Comparison of ENCODE assay signal across 29 mouse cellular contexts in genomic region chr9:108010385-108010784, GRCm38 (mm10). TPM values are rescaled to one million over a fixed set of nuclear protein-coding genes. Genes with fewer than 3 reads are reported as not detected.
A peak's percentile ranks its signal among the peaks of the same experiment; 100 is the strongest.
DNase-seq lines count a peak whose midpoint lies in the region; ATAC-seq and TF ChIP-seq lines count a peak whose summit lies in the region.
"Had no signal": no experiment of that assay in that cellular context is flagged by ENCODE, and none has a peak within 500 bp of the region (broad histone marks: within the 10 kb centered on the region; RNA-seq: fewer than 3 reads in every experiment).

No protein-coding gene starts in this region.

- H3K4me3 ChIP-seq in layer of hippocampus, adult 2 months = no peak overlapping the region
- H3K4me3 ChIP-seq in ES-Bruce4 (ENCODE audit: low read depth, low read length) = no peak overlapping the region
- H3K4me3 ChIP-seq in hindbrain, embryonic 12.5 days = no peak overlapping the region
- H3K4me3 ChIP-seq: embryonic facial prominence, embryonic 12.5 days; forebrain, embryonic 12.5 days; hindbrain, embryonic 10.5 days; limb, embryonic 10.5 days; midbrain, embryonic 12.5 days had no signal

- H3K36me3 ChIP-seq in ES-Bruce4 (ENCODE audit: control insufficient read depth, insufficient read depth, low read length, poor library complexity, severe bottlenecking) = peaks cover 2% of the 10 kb centered on the region; the same call in 1 of the 2 replicates
- peaks cover 7% of the 10 kb centered on the region for H3K36me3 ChIP-seq in hindbrain, embryonic 12.5 days

- no peak for DNase-seq in layer of hippocampus, adult 2 months (ENCODE audit: low spot score in 2 of 2)
- DNase-seq in layer of hippocampus, adult 9-10 months (ENCODE audit: low spot score) = no peak
- peak; percentile 24 to 49 for DNase-seq in natural killer cell, adult 2 months (ENCODE audit: low spot score in 2 of 2)
- DNase-seq in adrenal gland, postnatal 4 days (ENCODE audit: low spot score in 2 of 2) = no peak
- no peak for DNase-seq in thymus, adult 18-20 months
- DNase-seq: B cell, adult 2 months; cerebellum, adult 18-20 months; cerebellum, postnatal 14 days; gastrocnemius, postnatal 10 days; heart, adult 11 months; kidney, adult 11 months; liver; liver, postnatal 0 days; lung, postnatal 10 days; thymus, postnatal 14 days had no signal

- ATAC-seq in activated CD4-positive, CD25-positive, alpha-beta regulatory T cell, adult 4 months = peak; percentile 69
- no peak for ATAC-seq in hindbrain, embryonic 12.5 days (ENCODE audit: low FRiP score)
- ATAC-seq: hindbrain, postnatal 0 days; liver, postnatal 0 days had no signal

- H3K4me1 ChIP-seq in ES-Bruce4 (ENCODE audit: control insufficient read depth, insufficient read depth, low read length) = peaks cover 9% of the 10 kb centered on the region
- H3K4me1 ChIP-seq in hindbrain, embryonic 12.5 days = peaks cover 2% of the 10 kb centered on the region; the same call in 1 of the 2 replicates
- H3K4me1 ChIP-seq: embryonic facial prominence, embryonic 12.5 days; hindbrain, embryonic 10.5 days; limb, embryonic 10.5 days had no signal

- no peak for TF ChIP-seq EP300 in ES-Bruce4 (IDR thresholded peaks at IDR 0.05; ENCODE audit: insufficient read depth, low read depth, low read length)

- TF ChIP-seq CTCF in layer of hippocampus, adult 2 months (conservative IDR thresholded peaks at IDR 0.05) = no peak
- TF ChIP-seq CTCF in ES-Bruce4 (IDR thresholded peaks at IDR 0.05; ENCODE audit: low read depth, low read length) = no peak

- H3K27ac ChIP-seq in layer of hippocampus, adult 2 months = peak overlapping the region; percentile 18; the same call in 1 of the 2 replicates
- H3K27ac ChIP-seq in ES-Bruce4 (ENCODE audit: insufficient read depth, low read length) = 0 out of 2 replicates have a peak overlapping the region, but pooled peaks have one; percentile 42
- H3K27ac ChIP-seq in hindbrain, embryonic 12.5 days = no peak overlapping the region
- H3K27ac ChIP-seq: embryonic facial prominence, embryonic 12.5 days; forebrain, embryonic 12.5 days; hindbrain, embryonic 10.5 days; hindbrain, postnatal 0 days; limb, embryonic 10.5 days; midbrain, embryonic 12.5 days had no signal

- no peak for TF ChIP-seq POLR2A in ES-Bruce4 (IDR thresholded peaks at IDR 0.05; ENCODE audit: insufficient read depth, low read length)

- H3K27me3 ChIP-seq in ES-Bruce4 (ENCODE audit: control insufficient read depth, insufficient read depth, low read length, poor library complexity, severe bottlenecking) = no peaks in the 10 kb centered on the region
- H3K27me3 ChIP-seq in hindbrain, embryonic 12.5 days = no peaks in the 10 kb centered on the region
- H3K27me3 ChIP-seq: embryonic facial prominence, embryonic 12.5 days; forebrain, embryonic 12.5 days; midbrain, embryonic 12.5 days had no signal

- H3K4me2 ChIP-seq in hindbrain, embryonic 12.5 days (replicated peaks) = no peak overlapping the region
- H3K4me2 ChIP-seq: embryonic facial prominence, embryonic 12.5 days; forebrain, embryonic 12.5 days; heart, embryonic 11.5 days; midbrain, embryonic 12.5 days had no signal

- no peaks in the 10 kb centered on the region for H3K9me3 ChIP-seq in ES-Bruce4 (replicated peaks; ENCODE audit: control insufficient read depth, insufficient read depth, low read length, poor library complexity, severe bottlenecking)
- no peaks in the 10 kb centered on the region for H3K9me3 ChIP-seq in hindbrain, embryonic 12.5 days (replicated peaks)
- H3K9me3 ChIP-seq: embryonic facial prominence, embryonic 12.5 days; forebrain, embryonic 12.5 days; G1E; hindbrain, embryonic 10.5 days; limb, embryonic 10.5 days; midbrain, embryonic 12.5 days had no signal

- H3K9ac ChIP-seq in ES-Bruce4 (ENCODE audit: low read depth, poor library complexity, severe bottlenecking) = 0 out of 2 replicates have a peak overlapping the region, but pooled peaks have one; percentile 26
- no peak overlapping the region for H3K9ac ChIP-seq in hindbrain, embryonic 12.5 days
- H3K9ac ChIP-seq: embryonic facial prominence, embryonic 12.5 days; forebrain, embryonic 12.5 days; liver, postnatal 0 days; midbrain, embryonic 12.5 days had no signal

RNA-seq across cellular contexts. Expression of gene Ip6k1, which starts 8.1 kb away (rescaled TPM):
- 100 to 1,000 TPM; 222 to 228 TPM for total RNA-seq in layer of hippocampus, adult 2 months (2021)
- 46.9 and 49.1 TPM in 2 replicates for polyA plus RNA-seq in ES-Bruce4 (2011; ENCODE audit: insufficient read depth, insufficient read length, low read depth, missing spikeins)
- 10 to 100 TPM; 36.7 to 47.6 TPM for polyA plus RNA-seq in activated CD4-positive, CD25-positive, alpha-beta regulatory T cell, adult 4 months (2017; shearing (Covaris generic))
- polyA plus RNA-seq in hindbrain, embryonic 12.5 days (2016; fragmentation: Nextera tagmentation; extraction: Ambion mirVana) = 100 and 102 TPM in 2 replicates
- total RNA-seq in adrenal gland, postnatal 4 days (2021) = 100 to 1,000 TPM; 123 to 128 TPM

RNA-seq across cellular contexts. Expression of gene Gm20662, which starts 14.2 kb away (rescaled TPM):
- total RNA-seq in layer of hippocampus, adult 2 months (2021) = 1 to 10 TPM; 2.4 to 3.8 TPM
- not detected in 2 replicates for polyA plus RNA-seq in ES-Bruce4 (2011; ENCODE audit: insufficient read depth, insufficient read length, low read depth, missing spikeins)
- polyA plus RNA-seq in activated CD4-positive, CD25-positive, alpha-beta regulatory T cell, adult 4 months (2017; shearing (Covaris generic)) = not detected
- polyA plus RNA-seq in hindbrain, embryonic 12.5 days (2016; fragmentation: Nextera tagmentation; extraction: Ambion mirVana) = 0.13 TPM in 1 of 2 replicates, not detected in the other
- 1 to 10 TPM in 1 of 2 experiments, under 1 TPM in 1; 0.53 to 1.3 TPM for total RNA-seq in adrenal gland, postnatal 4 days (2021)
- total RNA-seq: gastrocnemius, postnatal 10 days had no signal
- polyA plus RNA-seq: forebrain, embryonic 12.5 days; hindbrain, postnatal 0 days; liver, postnatal 0 days had no signal

RNA-seq across cellular contexts. Expression of gene Cdhr4, which starts 18.1 kb away (rescaled TPM):
- total RNA-seq in layer of hippocampus, adult 2 months (2021) = 1 to 10 TPM; 5.8 to 6.4 TPM
- polyA plus RNA-seq in ES-Bruce4 (2011; ENCODE audit: insufficient read depth, insufficient read length, low read depth, missing spikeins) = 0.81 TPM in 1 of 2 replicates, not detected in the other
- polyA plus RNA-seq in activated CD4-positive, CD25-positive, alpha-beta regulatory T cell, adult 4 months (2017; shearing (Covaris generic)) = 1 to 10 TPM in 1 of 2 experiments, under 1 TPM in 1; 0.93 to 2.5 TPM
- 5.5 and 5.7 TPM in 2 replicates for polyA plus RNA-seq in hindbrain, embryonic 12.5 days (2016; fragmentation: Nextera tagmentation; extraction: Ambion mirVana)
- 1 to 10 TPM; 2.9 to 5.4 TPM for total RNA-seq in adrenal gland, postnatal 4 days (2021)
- total RNA-seq: monocyte, adult 5-6 weeks had no signal

RNA-seq across cellular contexts. Expression of gene Inka1, which starts 24.7 kb away (rescaled TPM):
- 10 to 100 TPM in 1 of 2 experiments, 1 to 10 TPM in 1; 9.7 to 10.8 TPM for total RNA-seq in layer of hippocampus, adult 2 months (2021)
- 1.4 and 2.6 TPM in 2 replicates for polyA plus RNA-seq in ES-Bruce4 (2011; ENCODE audit: insufficient read depth, insufficient read length, low read depth, missing spikeins)
- polyA plus RNA-seq in activated CD4-positive, CD25-positive, alpha-beta regulatory T cell, adult 4 months (2017; shearing (Covaris generic)) = under 1 TPM; 0.33 to 0.51 TPM
- 51.0 and 52.6 TPM in 2 replicates for polyA plus RNA-seq in hindbrain, embryonic 12.5 days (2016; fragmentation: Nextera tagmentation; extraction: Ambion mirVana)
- 10 to 100 TPM; 16.0 to 16.6 TPM for total RNA-seq in adrenal gland, postnatal 4 days (2021)

RNA-seq across cellular contexts. Expression of gene Gm20661, which starts 27.5 kb away (rescaled TPM):
- total RNA-seq in layer of hippocampus, adult 2 months (2021) = 1 to 10 TPM; 1.1 to 1.7 TPM
- not detected in 2 replicates for polyA plus RNA-seq in ES-Bruce4 (2011; ENCODE audit: insufficient read depth, insufficient read length, low read depth, missing spikeins)
- polyA plus RNA-seq in activated CD4-positive, CD25-positive, alpha-beta regulatory T cell, adult 4 months (2017; shearing (Covaris generic)) = not detected
- polyA plus RNA-seq in hindbrain, embryonic 12.5 days (2016; fragmentation: Nextera tagmentation; extraction: Ambion mirVana) = 3.2 and 3.3 TPM in 2 replicates
- total RNA-seq in adrenal gland, postnatal 4 days (2021) = 1 to 10 TPM; 1.1 to 1.4 TPM
- total RNA-seq: monocyte, adult 5-6 weeks had no signal
- polyA plus RNA-seq: large intestine, adult 2 months; small intestine, adult 2 months had no signal

Comparison
In these comparisons a context has a peak if more than half of its experiments do, and no peak if none do; other contexts are left out.
1. DNase-seq: peak in natural killer cell, adult 2 months (2 of 2); none in layer of hippocampus, adult 2 months (0 of 2), layer of hippocampus, adult 9-10 months (single experiment), adrenal gland, postnatal 4 days (0 of 2) and thymus, adult 18-20 months (0 of 2).